Mouse (Mus musculus): ENCODE results near the gene Rslcan18.

Rslcan18 gene

DNA sequence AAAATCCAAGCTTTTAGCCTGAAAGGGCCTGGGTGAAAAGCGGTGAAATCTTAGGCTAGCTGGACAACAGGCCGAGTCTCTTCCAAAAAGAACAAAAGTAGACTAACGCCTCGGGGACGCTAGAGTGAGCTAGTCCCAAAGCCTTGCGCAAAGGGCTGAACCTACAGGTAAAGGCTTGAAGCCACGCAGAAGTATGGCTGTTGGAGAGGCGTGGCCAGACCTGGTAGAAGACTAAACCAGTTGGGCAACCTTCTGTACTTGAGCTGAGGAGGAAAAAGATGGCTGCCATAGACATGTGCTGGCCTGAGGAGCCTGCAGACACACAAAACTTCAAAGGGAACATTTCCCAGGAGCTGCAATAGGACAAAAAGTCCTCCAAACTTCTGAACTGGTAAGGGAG is 50.7 kb downstream of the Rslcan18 start:
- ChIA-PET POLR2A (interaction anchor here in 2 of 4 experiments (0.7 to 3.4 kb wide), 11 partner anchors 9 to 355 kb away, joined by 3 to 52 read pairs (median 5); partner anchors contain the start of genes Gm28557 (in 1 of the 2) and Zfp457 (in 1 of the 2)), CTCF (interaction anchor here in 2 of 4 experiments (0.6 to 1.5 kb wide), 3 partner anchors 44 to 206 kb away, joined by 3 to 4 read pairs (median 4); no protein-coding TSS in a partner anchor)

DNA sequence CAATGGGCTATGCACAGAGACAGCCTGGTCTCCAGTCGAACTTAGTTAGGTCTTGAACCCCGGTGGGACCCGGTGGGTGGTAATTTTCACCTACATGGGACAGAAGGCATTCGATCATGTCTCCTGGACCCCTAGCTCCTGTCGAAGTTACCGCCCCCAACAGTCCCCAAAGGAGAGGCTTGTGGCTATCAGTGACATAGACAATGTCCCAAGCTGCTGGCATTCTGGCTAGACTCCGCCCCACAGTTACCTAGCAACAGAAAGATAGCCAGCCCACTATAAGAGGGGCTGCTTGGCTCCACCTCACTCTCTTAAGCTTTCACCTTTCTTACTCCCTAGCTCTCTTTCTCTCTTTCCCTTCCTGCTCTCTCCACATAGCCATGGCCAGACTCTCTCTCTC is 53.6 kb downstream of the Rslcan18 start:
- CTCF ChIA-PET: interaction anchor here in 1 of 4 experiments (1.1 kb wide), 1 partner anchor 47 kb away, joined by 5 read pairs; no protein-coding TSS in a partner anchor
- POLR2A ChIA-PET: interaction anchor here in 3 of 4 experiments (1.1 to 3.0 kb wide), 7 partner anchors 10 to 66 kb away, joined by 3 to 15 read pairs (median 6); no protein-coding TSS in a partner anchor

DNA sequence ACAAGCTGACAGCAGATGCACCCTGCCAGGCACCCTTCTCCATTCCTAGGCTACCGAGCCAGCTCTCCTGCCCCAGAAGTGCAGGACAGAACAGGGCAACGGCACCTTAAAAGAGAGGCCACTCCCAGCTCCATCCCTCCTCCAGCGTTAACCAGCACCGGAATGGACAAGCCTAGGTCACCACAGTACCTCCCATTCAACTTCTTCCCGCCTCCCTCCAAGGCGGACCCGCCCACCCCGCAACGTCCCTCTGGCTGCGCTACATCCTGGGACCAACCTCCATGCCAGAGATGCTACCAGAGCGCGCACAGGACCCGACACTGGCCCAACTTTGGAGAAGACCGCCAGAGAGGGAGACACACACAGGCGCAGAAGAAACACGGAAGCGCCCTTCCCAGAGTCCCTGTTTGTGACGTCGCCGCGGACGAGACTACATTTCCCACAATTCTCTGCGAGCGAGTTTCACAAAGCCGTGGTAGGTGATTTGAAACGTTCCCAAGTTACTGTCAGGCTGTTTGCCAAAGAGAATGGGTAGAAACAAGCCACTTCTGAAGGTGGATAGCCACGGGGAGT is 55.2 kb downstream of the Rslcan18 start, which contains the start of gene Zfp712:
Zfp712 (minus strand) TSS at position 385 of the 573 bp plus-strand sequence.
- POLR2A ChIA-PET: interaction anchor here in 2 of 4 experiments (0.6 to 3.0 kb wide), 26 partner anchors 8 to 497 kb away, joined by 3 to 15 read pairs (median 4); partner anchors contain the start of genes Gm28557 (in 2 of the 2), Zfp455 (in 1 of the 2) and Zfp457 (in 1 of the 2)
- CTCF ChIA-PET: interaction anchor here in 2 of 4 experiments (0.6 to 1.2 kb wide), 3 partner anchors 48 to 70 kb away, joined by 3 read pairs; partner anchors contain the start of gene Gm28557 (in 1 of the 2)

DNA sequence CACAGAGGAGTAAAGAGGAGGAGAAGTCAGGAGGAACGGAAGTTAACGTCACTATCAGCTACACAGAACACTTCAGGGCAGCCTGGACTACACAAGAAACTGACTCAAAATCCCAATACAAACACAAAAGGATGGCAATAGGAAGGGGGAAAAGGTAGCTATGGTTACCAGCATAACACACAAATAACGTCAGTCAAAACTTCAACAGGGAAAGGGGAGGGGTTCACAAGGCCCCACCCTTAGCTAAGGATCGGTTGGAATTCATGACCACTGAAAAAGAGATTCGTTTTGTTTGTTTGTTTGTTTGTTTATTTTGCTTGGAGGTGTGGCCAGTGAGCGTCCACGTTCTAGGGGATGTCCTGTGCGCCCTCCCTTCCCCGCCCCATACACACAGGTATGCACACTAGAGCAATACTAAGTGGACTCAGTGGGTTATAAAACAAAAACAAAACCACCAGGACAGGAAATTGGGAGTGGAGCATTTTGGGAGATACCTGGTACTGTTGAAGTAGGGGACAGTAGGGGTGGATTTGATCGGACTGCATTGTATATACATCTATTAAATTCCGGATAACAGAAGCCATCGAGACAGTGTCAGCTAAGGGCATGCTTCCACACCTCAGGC is 55.8 kb downstream of the Rslcan18 start:
- POLR2A ChIA-PET: interaction anchor here in 2 of 4 experiments (0.6 to 3.0 kb wide), 26 partner anchors 8 to 496 kb away, joined by 3 to 15 read pairs (median 4); partner anchors contain the start of genes Gm28557 (in 2 of the 2), Zfp455 (in 1 of the 2) and Zfp457 (in 1 of the 2)
- CTCF ChIA-PET: interaction anchor here in 2 of 4 experiments (0.6 to 1.2 kb wide), 3 partner anchors 48 to 69 kb away, joined by 3 read pairs; partner anchors contain the start of gene Gm28557 (in 1 of the 2)

All from embryonic stem cell, embryonic (primary cell).